Mouse (Mus musculus): ENCODE measurements at regions not wholly inside any gene's neighbourhood (a gene's known extent, or its start where the extent isn't known, plus 50 kb on each side); places are given as distances from the start of the nearest gene placed in this dataset.

DNA sequence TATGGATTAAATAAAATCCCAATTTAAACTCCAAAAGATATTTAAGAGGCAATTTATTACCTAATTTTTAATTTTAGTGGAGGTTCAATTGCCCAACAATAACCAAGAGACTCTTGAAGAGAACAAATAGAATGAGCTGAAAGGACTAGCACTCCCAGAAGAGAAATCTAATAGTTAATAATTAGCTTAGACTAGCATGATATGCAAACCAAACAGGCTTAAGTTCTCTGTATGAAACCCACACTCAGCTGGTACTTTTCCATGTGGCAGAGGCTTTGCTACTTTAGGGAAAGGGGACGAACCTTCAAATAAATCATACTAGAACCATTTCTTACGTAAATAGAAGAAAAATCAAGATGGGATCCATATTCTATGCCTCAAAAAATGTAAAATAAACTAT, 55.9 kb upstream of the Fam19a1 start:
- TF ChIP-seq CHD2 (IDR thresholded peaks at IDR 0.05; ENCODE audit: low read depth, low read length), result no peak
- no peak for TF ChIP-seq HCFC1 (IDR thresholded peaks at IDR 0.05; ENCODE audit: borderline replicate concordance, insufficient read depth, low read length)
- no peak for TF ChIP-seq MAFK (IDR thresholded peaks at IDR 0.05; ENCODE audit: insufficient read depth, low read depth, low read length)
- no peak for TF ChIP-seq ZNF384 (IDR thresholded peaks at IDR 0.05; ENCODE audit: low read depth, low read length)
- no peak for TF ChIP-seq ZC3H11A (IDR thresholded peaks at IDR 0.05; ENCODE audit: borderline replicate concordance, low read depth, low read length)
